Mouse (Mus musculus) MEL (cell line): ENCODE results near the gene Fam185a. TPM values are rescaled to one million over a fixed set of nuclear protein-coding genes. Genes with fewer than 3 reads are reported as not detected.

Experiments used
- DNase-seq: peaks from one replicate; pipeline ENCODE4 v3.0.0; 2011; ENCODE audit warnings: low read depth, low spot score
- H3K27ac ChIP-seq: 2 replicates; pipeline ENCODE4 v1.5.1; 2012; ENCODE audit warnings: low read depth, mild to moderate bottlenecking, control low read depth, low read length, moderate library complexity; ENCODE audit not compliant: control insufficient read depth
- H3K27me3 ChIP-seq, 2 experiments: fragments of 150-350 bp in 1 of 2; sonication (generic) in 1 of 2; 2 replicates each; pipeline ENCODE4 v1.6.1; 2012; ENCODE audit warnings: low read length in 2 of 2, mild to moderate bottlenecking in 2 of 2, improper control_type of control experiment in 1 of 2, moderate library complexity in 1 of 2; ENCODE audit not compliant: insufficient read depth in 2 of 2, control insufficient read depth in 1 of 2
- H3K36me3 ChIP-seq, 2 experiments: 2 replicates each; pipeline ENCODE4 v1.6.1; 2012 to 2014; ENCODE audit warnings: low read length in 2 of 2, improper control_type of control experiment in 1 of 2, inconsistent platforms in 1 of 2, mild to moderate bottlenecking in 1 of 2; ENCODE audit not compliant: insufficient read depth in 2 of 2, control insufficient read depth in 1 of 2
- H3K4me1 ChIP-seq, 2 experiments: fragments of 150-350 bp in 1 of 2; sonication (generic) in 1 of 2; 2 replicates each; pipeline ENCODE4 v1.6.1; 2012; ENCODE audit warnings: low read length in 2 of 2, improper control_type of control experiment in 1 of 2, mild to moderate bottlenecking in 1 of 2; ENCODE audit not compliant: insufficient read depth in 2 of 2, control insufficient read depth in 1 of 2
- H3K4me3 ChIP-seq, 2 experiments: fragments of 150-350 bp in 1 of 2; sonication (generic) in 1 of 2; 2 replicates each; pipeline ENCODE4 v1.5.1; 2012; ENCODE audit warnings: low read depth in 2 of 2, low read length in 2 of 2, mild to moderate bottlenecking in 2 of 2, moderate library complexity in 2 of 2, control low read depth in 1 of 2, improper control_type of control experiment in 1 of 2; ENCODE audit not compliant: control insufficient read depth in 1 of 2, insufficient read depth in 1 of 2
- H3K79me2 ChIP-seq: 2 replicates; pipeline ENCODE4 v1.6.1; 2012; ENCODE audit warnings: mild to moderate bottlenecking, low read length, moderate library complexity; ENCODE audit not compliant: control insufficient read depth, poor library complexity, insufficient read depth
- H3K9ac ChIP-seq: 2 replicates; pipeline ENCODE4 v1.6.1; 2012; ENCODE audit warnings: low read depth, mild to moderate bottlenecking, control low read depth, low read length, moderate library complexity; ENCODE audit not compliant: control insufficient read depth, poor library complexity, severe bottlenecking
- H3K9me3 ChIP-seq: fragments of 150-350 bp; sonication (generic); replicated peaks from 2 replicates; pipeline ENCODE4 v1.6.1; 2012; ENCODE audit warnings: mild to moderate bottlenecking, low read length, improper control_type of control experiment, moderate library complexity; ENCODE audit not compliant: insufficient read depth
- BHLHE40 ChIP-seq: IDR thresholded peaks from 2 replicates; pipeline ENCODE4 v1.6.1; 2012; ENCODE audit warnings: low read depth, mild to moderate bottlenecking, inconsistent platforms, low read length, improper control_type of control experiment, borderline replicate concordance
- CHD1 ChIP-seq: IDR thresholded peaks from 2 replicates; pipeline ENCODE4 v1.6.1; 2012; ENCODE audit warnings: low read depth, mild to moderate bottlenecking, inconsistent platforms, low read length, improper control_type of control experiment
- ETS1 ChIP-seq: IDR thresholded peaks from 2 replicates; pipeline ENCODE4 v1.6.1; 2012; ENCODE audit warnings: low read depth, mild to moderate bottlenecking, inconsistent platforms, low read length, improper control_type of control experiment, moderate library complexity
- GABPA ChIP-seq: IDR thresholded peaks from 2 replicates; pipeline ENCODE4 v1.6.1; 2012; ENCODE audit warnings: low read depth, mild to moderate bottlenecking, inconsistent platforms, low read length, improper control_type of control experiment, moderate library complexity
- HCFC1 ChIP-seq: IDR thresholded peaks from 2 replicates; pipeline ENCODE4 v1.6.1; 2012; ENCODE audit warnings: low read depth, mild to moderate bottlenecking, inconsistent platforms, low read length, improper control_type of control experiment, moderate library complexity
- JUND ChIP-seq: IDR thresholded peaks from 2 replicates; pipeline ENCODE4 v1.6.1; 2011; ENCODE audit warnings: low read depth, mild to moderate bottlenecking, improper control_type of control experiment, low read length
- KAT2A ChIP-seq: conservative IDR thresholded peaks from 2 replicates; pipeline ENCODE4 v1.6.1; 2012; ENCODE audit warnings: low read depth, low read length, improper control_type of control experiment, inconsistent platforms
- MAFK ChIP-seq: IDR thresholded peaks from 2 replicates; pipeline ENCODE4 v1.6.1; 2011; ENCODE audit warnings: low read depth, mild to moderate bottlenecking, low read length, improper control_type of control experiment, borderline replicate concordance
- MAX ChIP-seq: IDR thresholded peaks from 2 replicates; pipeline ENCODE4 v1.6.1; 2011; ENCODE audit warnings: low read length, improper control_type of control experiment
- MAZ ChIP-seq: IDR thresholded peaks from 2 replicates; pipeline ENCODE4 v1.6.1; 2012; ENCODE audit warnings: low read depth, mild to moderate bottlenecking, inconsistent platforms, low read length, improper control_type of control experiment
- MEF2A ChIP-seq: IDR thresholded peaks from 2 replicates; pipeline ENCODE4 v1.6.1; 2014; ENCODE audit warnings: low read depth, mild to moderate bottlenecking, inconsistent platforms, low read length, improper control_type of control experiment; ENCODE audit not compliant: poor library complexity, insufficient replicate concordance, severe bottlenecking; ENCODE audit errors: extremely low read depth
- MYB ChIP-seq: IDR thresholded peaks from 2 replicates; pipeline ENCODE4 v1.6.1; 2011; ENCODE audit warnings: mild to moderate bottlenecking, low read depth, low read length, improper control_type of control experiment
- NELFE ChIP-seq: IDR thresholded peaks from 2 replicates; pipeline ENCODE4 v1.6.1; 2011; ENCODE audit warnings: low read depth, low read length, improper control_type of control experiment
- POLR2AphosphoS2 ChIP-seq: IDR thresholded peaks from 2 replicates; pipeline ENCODE4 v1.6.1; 2011; ENCODE audit warnings: low read length, improper control_type of control experiment
- TBP ChIP-seq: IDR thresholded peaks from 2 replicates; pipeline ENCODE4 v1.8.0; 2011; ENCODE audit warnings: low read depth, low read length, improper control_type of control experiment
- ZKSCAN1 ChIP-seq: IDR thresholded peaks from 2 replicates; pipeline ENCODE4 v1.6.1; 2012; ENCODE audit warnings: low read depth, mild to moderate bottlenecking, inconsistent platforms, low read length, improper control_type of control experiment, moderate library complexity
- ZMIZ1 ChIP-seq: IDR thresholded peaks from 2 replicates; pipeline ENCODE4 v1.6.1; 2012; ENCODE audit warnings: low read depth, mild to moderate bottlenecking, inconsistent platforms, low read length, improper control_type of control experiment, moderate library complexity
- polyA plus RNA-seq, 2 experiments: library from polyadenylated mRNA; stranded (reverse) in 1 of 2; unstranded in 1 of 2; fragments of >175 nt in 1 of 2; fragments of >200 nt in 1 of 2; gene quantifications; 2 replicates each; pipeline versions ENCODE4 v1.2.1 to v1.2.4; 2012; ENCODE audit warnings: low replicate concordance in 2 of 2, low read depth in 1 of 2; ENCODE audit not compliant: insufficient read length in 2 of 2, insufficient read depth in 1 of 2, missing spikeins in 1 of 2
- total RNA-seq: library from RNA; depleted of rRNA; stranded (reverse); fragments of 300-350 nt; gene quantifications from 2 replicates; pipeline ENCODE4 v1.2.3, GENCODE M21; 2012

Fam185a gene
- total and polyA plus RNA-seq, 3 experiments, result 20.2 to 28.3 TPM; not detected in 1

GRCm38 (mm10) chr5:21486798-21487197 lies 62.0 kb downstream of the Fam185a start:
- TF ChIP-seq MAX (no peak), GABPA (no peak), MEF2A (no peak), JUND (no peak), MAFK (no peak), POLR2AphosphoS2 (no peak)
- TF ChIP-seq, all 39 proteins: peak for 0
- Histone ChIP-seq H3K4me3 (no peak overlapping the region), H3K9me3 (no peaks in the 10 kb centered on the region), H3K4me1 (no peaks in the 10 kb centered on the region), H3K9ac (no peak overlapping the region), H3K79me2 (no peaks in the 10 kb centered on the region), H3K36me3 (no peaks in the 10 kb centered on the region), H3K27me3 (no peaks in the 10 kb centered on the region), H3K27ac (no peak overlapping the region)
- no peak for DNase-seq

DNA sequence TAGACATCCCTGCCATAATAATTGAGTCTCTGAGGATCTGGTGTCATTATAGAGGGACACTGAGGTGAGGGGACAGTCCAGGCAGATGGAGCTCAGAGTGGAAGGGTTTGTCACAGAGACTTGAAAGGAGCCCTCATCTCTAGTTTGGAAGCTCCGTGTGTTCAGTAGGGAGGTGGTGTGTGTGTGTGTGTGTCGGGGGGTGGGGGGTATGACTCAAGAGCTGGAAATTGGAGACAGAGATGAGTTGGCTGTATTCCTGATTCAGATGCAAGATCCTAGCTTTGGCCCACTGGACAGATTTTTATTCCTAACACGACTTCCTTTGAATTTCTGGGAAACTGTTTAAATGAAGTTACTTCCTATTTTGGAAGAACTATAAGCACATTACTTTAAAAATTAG lies 62.5 kb downstream of the Fam185a start:
- Histone ChIP-seq H3K4me1 (no peaks in the 10 kb centered on the region), H3K9me3 (no peaks in the 10 kb centered on the region), H3K27ac (no peak overlapping the region), H3K79me2 (no peaks in the 10 kb centered on the region), H3K4me3 (no peak overlapping the region), H3K36me3 (no peaks in the 10 kb centered on the region), H3K27me3 (no peaks in the 10 kb centered on the region), H3K9ac (no peak overlapping the region)
- no peak for TF ChIP-seq ZKSCAN1
- TF ChIP-seq ETS1, result no peak
- no peak for TF ChIP-seq BHLHE40
- TF ChIP-seq ZMIZ1, result no peak
- TF ChIP-seq KAT2A, result no peak
- no peak for TF ChIP-seq MAZ
- no peak for TF ChIP-seq HCFC1
- TF ChIP-seq MEF2A, result no peak
- TF ChIP-seq MYB, result no peak
- no peak for TF ChIP-seq CHD1
- TF ChIP-seq TBP, result no peak
- TF ChIP-seq NELFE, result no peak
- DNase-seq, result no peak
